Mouse (Mus musculus) hindbrain, embryonic 10.5 days (tissue): ENCODE data around the gene Wdr64. TPM values are rescaled to one million over a fixed set of nuclear protein-coding genes. Genes with fewer than 3 reads are reported as not detected.
A peak's percentile ranks its signal among the peaks of the same experiment; 100 is the strongest.

ENCODE experiments used
- DNase-seq: peaks from one replicate; pipeline ENCODE4 v3.0.0-alpha.2; 2017; ENCODE audit warnings: low spot score
- H3K27ac ChIP-seq: fragments of 300-500 bp; sonication (generic); 2 replicates; pipeline ENCODE4 v1.5.1; 2016; ENCODE audit warnings: mild to moderate bottlenecking, moderate library complexity
- H3K27me3 ChIP-seq: fragments of 300-500 bp; sonication (generic); 2 replicates; pipeline ENCODE4 v1.6.1; 2016; ENCODE audit warnings: mild to moderate bottlenecking; ENCODE audit not compliant: poor library complexity, insufficient read depth, severe bottlenecking
- H3K36me3 ChIP-seq: fragments of 300-500 bp; sonication (generic); 2 replicates; pipeline ENCODE4 v1.6.1; 2016; ENCODE audit warnings: mild to moderate bottlenecking, moderate library complexity
- H3K4me1 ChIP-seq: fragments of 300-500 bp; sonication (generic); replicated peaks from 2 replicates; pipeline ENCODE4 v1.6.1; 2016; ENCODE audit warnings: mild to moderate bottlenecking
- H3K4me3 ChIP-seq: fragments of 300-500 bp; sonication (generic); 2 replicates; pipeline ENCODE4 v1.5.1; 2016; ENCODE audit warnings: mild to moderate bottlenecking, moderate library complexity
- H3K9me3 ChIP-seq: fragments of 300-500 bp; sonication (generic); 2 replicates; pipeline ENCODE4 v1.6.1; 2016; ENCODE audit warnings: mild to moderate bottlenecking, moderate library complexity
- WGBS: fragments of 180-500 bp; shearing (Covaris S2); methylation state at CpG from one replicate; pipeline ENCODE4 v1.1.7; 2016; 5-methylcytosine and 5-hydroxymethylcytosine counted together
- polyA plus RNA-seq: library from polyadenylated mRNA; unstranded; fragments of >200 nt; fragmentation: Nextera tagmentation; extraction: Ambion mirVana; gene quantifications from 2 replicates; pipeline ENCODE4 v1.2.1, GENCODE M21; 2016

Gene Wdr64
- polyA plus RNA-seq, result not detected in 2 replicates

GRCm38 (mm10) chr1:175698293-175698692 is at the start of gene Wdr64:
Gene Wdr64, plus strand, starts transcription at chr1:175698593.
- 88% methylated on average over 1 of the region's 1 CpGs for WGBS
- Histone ChIP-seq H3K4me3 (no peak within 1 kb of the TSS), H3K4me1 (peaks cover 3% of the 10 kb centered on the region), H3K36me3 (no peaks in the 10 kb centered on the region), H3K27ac (no peak within 1 kb of the TSS), H3K9me3 (no peaks in the 10 kb centered on the region), H3K27me3 (no peaks in the 10 kb centered on the region)
- no peak for DNase-seq

GRCm38 (mm10) chr1:175648615-175649014 is 49.8 kb upstream of the Wdr64 start:
- no peak overlapping the region for H3K27ac ChIP-seq
- H3K27me3 ChIP-seq, result no peaks in the 10 kb centered on the region
- no peak overlapping the region for H3K4me3 ChIP-seq
- H3K36me3 ChIP-seq, result no peaks in the 10 kb centered on the region
- no peak for DNase-seq
- WGBS, result 93% methylated on average over 4 of the region's 4 CpGs
- no peaks in the 10 kb centered on the region for H3K4me1 ChIP-seq
- H3K9me3 ChIP-seq, result no peaks in the 10 kb centered on the region

- H3K36me3 ChIP-seq, result peaks cover 26% of the 10 kb centered on the region
- 95% methylated on average over 4 of the region's 4 CpGs for whole genome bisulfite sequencing
- no peaks in the 10 kb centered on the region for H3K4me1 ChIP-seq
- no peaks in the 10 kb centered on the region for H3K27me3 ChIP-seq
- DNase-seq, result no peak
- no peak overlapping the region for H3K4me3 ChIP-seq
- no peak overlapping the region for H3K27ac ChIP-seq
- H3K9me3 ChIP-seq, result no peaks in the 10 kb centered on the region
These were observed 38.5 kb upstream of the Wdr64 start for GRCm38 (mm10) chr1:175659900-175660299.

- peaks cover 9% of the 10 kb centered on the region for H3K36me3 ChIP-seq
- DNase-seq, result peak; percentile 15
- no peaks in the 10 kb centered on the region for H3K9me3 ChIP-seq
- peaks cover 5% of the 10 kb centered on the region; the same call in 1 of the 2 replicates for H3K4me1 ChIP-seq
- 81% methylated on average over 5 of the region's 5 CpGs for WGBS
- H3K4me3 ChIP-seq, result no peak overlapping the region
- H3K27ac ChIP-seq, result no peak overlapping the region
- H3K27me3 ChIP-seq, result no peaks in the 10 kb centered on the region
These were observed 29.6 kb upstream of the Wdr64 start for GRCm38 (mm10) chr1:175668666-175669405.

GRCm38 (mm10) chr1:175669456-175669855 is 28.9 kb upstream of the Wdr64 start:
- WGBS, result 91% methylated on average over 3 of the region's 3 CpGs
- H3K4me1 ChIP-seq, result peaks cover 5% of the 10 kb centered on the region; the same call in 1 of the 2 replicates

GRCm38 (mm10) chr1:175670042-175670441 is 28.4 kb upstream of the Wdr64 start:
- H3K36me3 ChIP-seq, result peaks cover 3% of the 10 kb centered on the region; the same call in 1 of the 2 replicates
- peaks cover 5% of the 10 kb centered on the region; the same call in 1 of the 2 replicates for H3K4me1 ChIP-seq
- no peaks in the 10 kb centered on the region for H3K9me3 ChIP-seq
- H3K27me3 ChIP-seq, result no peaks in the 10 kb centered on the region
- DNase-seq, result no peak
- no peak overlapping the region for H3K27ac ChIP-seq
- WGBS, result 82% methylated on average over 7 of the region's 7 CpGs
- no peak overlapping the region for H3K4me3 ChIP-seq

More at GRCm38 (mm10) chr1:175669456-175669855, 28.9 kb upstream of the Wdr64 start:
- H3K9me3 ChIP-seq, result no peaks in the 10 kb centered on the region
- no peak overlapping the region for H3K27ac ChIP-seq
- H3K4me3 ChIP-seq, result no peak overlapping the region
- DNase-seq, result no peak
- H3K27me3 ChIP-seq, result no peaks in the 10 kb centered on the region
- peaks cover 6% of the 10 kb centered on the region; the same call in 1 of the 2 replicates for H3K36me3 ChIP-seq

- H3K4me1 ChIP-seq, result no peaks in the 10 kb centered on the region
- H3K4me3 ChIP-seq, result no peak overlapping the region
- H3K9me3 ChIP-seq, result no peaks in the 10 kb centered on the region
- no peak overlapping the region for H3K27ac ChIP-seq
- no peaks in the 10 kb centered on the region for H3K27me3 ChIP-seq
- no peak for DNase-seq
- 48% methylated on average over 1 of the region's 1 CpGs for WGBS
- peaks cover 6% of the 10 kb centered on the region; the same call in 1 of the 2 replicates for H3K36me3 ChIP-seq
These were observed 26.8 kb upstream of the Wdr64 start for GRCm38 (mm10) chr1:175671626-175672025.

GRCm38 (mm10) chr1:175673563-175674325 is 24.6 kb upstream of the Wdr64 start:
- WGBS, result 88% methylated on average over 7 of the region's 7 CpGs
- Histone ChIP-seq H3K4me1 (no peaks in the 10 kb centered on the region), H3K4me3 (no peak overlapping the region), H3K27me3 (no peaks in the 10 kb centered on the region), H3K9me3 (no peaks in the 10 kb centered on the region), H3K36me3 (peaks cover 12% of the 10 kb centered on the region), H3K27ac (no peak overlapping the region)
- DNase-seq, result no peak

GRCm38 (mm10) chr1:175675116-175675515 is 23.3 kb upstream of the Wdr64 start:
- Histone ChIP-seq H3K27me3 (no peaks in the 10 kb centered on the region), H3K4me1 (no peaks in the 10 kb centered on the region), H3K27ac (no peak overlapping the region), H3K9me3 (no peaks in the 10 kb centered on the region), H3K4me3 (no peak overlapping the region), H3K36me3 (peaks cover 12% of the 10 kb centered on the region)
- DNase-seq, result no peak
- 91% methylated on average over 6 of the region's 6 CpGs for WGBS

GRCm38 (mm10) chr1:175677459-175677858 is 20.9 kb upstream of the Wdr64 start:
- Histone ChIP-seq H3K27ac (no peak overlapping the region), H3K36me3 (peaks cover 19% of the 10 kb centered on the region), H3K4me1 (no peaks in the 10 kb centered on the region), H3K9me3 (no peaks in the 10 kb centered on the region), H3K4me3 (no peak overlapping the region), H3K27me3 (no peaks in the 10 kb centered on the region)
- DNase-seq, result no peak
- 86% methylated on average over 6 of the region's 6 CpGs for WGBS

GRCm38 (mm10) chr1:175680995-175681394 is 17.4 kb upstream of the Wdr64 start:
- no peak for DNase-seq
- no peaks in the 10 kb centered on the region for H3K27me3 ChIP-seq
- WGBS, result 89% methylated on average over 6 of the region's 6 CpGs
- H3K4me3 ChIP-seq, result no peak overlapping the region
- no peaks in the 10 kb centered on the region for H3K4me1 ChIP-seq
- no peaks in the 10 kb centered on the region for H3K9me3 ChIP-seq
- H3K36me3 ChIP-seq, result peaks cover 36% of the 10 kb centered on the region
- no peak overlapping the region for H3K27ac ChIP-seq

GRCm38 (mm10) chr1:175691686-175692245 is 6.6 kb upstream of the Wdr64 start:
- H3K27ac ChIP-seq, result peak overlapping the region; percentile 99
- 1% methylated on average over 22 of the region's 22 CpGs for WGBS
- H3K9me3 ChIP-seq, result no peaks in the 10 kb centered on the region
- H3K27me3 ChIP-seq, result no peaks in the 10 kb centered on the region
- peaks cover 18% of the 10 kb centered on the region for H3K36me3 ChIP-seq
- no peak for DNase-seq
- H3K4me1 ChIP-seq, result peaks cover 31% of the 10 kb centered on the region
- H3K4me3 ChIP-seq, result peak overlapping the region; percentile 72
